Mouse (Mus musculus) CD4-positive helper T cell, adult 2 months (primary cell): ENCODE measurements around the gene Metrn.
A peak's percentile ranks its signal among the peaks of the same experiment; 100 is the strongest.

ENCODE experiments used
- DNase-seq: peaks from one replicate; pipeline ENCODE4 v3.0.0-alpha.2; 2012; ENCODE audit warnings: low read depth, missing footprints, low spot score

The Metrn gene

GRCm38 (mm10) chr17:25796951-25797369, at the start of gene Metrn:
TSS of gene Metrn (minus strand) at chr17:25797136.
- DNase-seq: peak; percentile 84

- peak; percentile 96 for DNase-seq
These were observed 47.5 kb upstream of the Metrn start, which contains the start of gene Rhot2 for GRCm38 (mm10) chr17:25844396-25844901. TSS of gene Rhot2 (minus strand) at chr17:25844851.

DNA sequence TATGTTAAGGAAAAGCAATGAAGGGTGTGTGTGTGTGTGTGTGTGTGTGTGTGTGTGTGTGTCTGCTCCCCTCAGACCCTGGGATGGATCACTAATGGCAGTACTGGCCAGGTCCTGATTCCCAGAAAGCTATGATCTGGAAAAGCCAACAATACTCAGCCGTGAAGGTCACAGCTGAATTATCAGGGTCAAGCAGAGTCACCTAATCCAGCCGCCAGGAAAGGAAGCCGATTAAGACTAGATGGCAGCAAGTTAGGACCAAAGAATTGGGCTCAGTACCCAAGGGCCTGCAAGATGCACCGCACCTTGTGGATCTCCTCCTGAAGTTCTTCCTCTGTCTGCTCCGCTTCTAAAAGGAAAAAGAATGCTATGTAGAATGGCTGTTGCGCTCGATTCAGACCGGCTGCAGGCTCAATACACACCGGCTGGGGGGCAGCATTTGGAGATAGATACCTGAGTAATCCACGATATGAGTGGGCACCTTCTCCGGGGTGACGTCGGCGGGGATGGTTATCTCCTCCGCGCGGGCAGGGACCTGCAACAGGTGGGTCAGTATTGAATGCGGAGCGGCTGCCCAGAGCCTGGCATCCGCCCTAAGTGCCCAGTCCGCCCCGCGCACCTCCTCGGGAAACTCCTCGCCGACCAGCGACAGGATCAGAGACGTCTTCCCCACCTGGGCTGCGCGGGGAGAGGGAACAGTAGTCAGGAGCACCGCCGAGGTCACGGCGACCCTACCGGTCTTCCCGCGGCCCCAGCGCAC, 46.9 kb upstream of the Metrn start:
- no peak for DNase-seq

GRCm38 (mm10) chr17:25843122-25843521, 46.2 kb upstream of the Metrn start:
- no peak for DNase-seq

DNA sequence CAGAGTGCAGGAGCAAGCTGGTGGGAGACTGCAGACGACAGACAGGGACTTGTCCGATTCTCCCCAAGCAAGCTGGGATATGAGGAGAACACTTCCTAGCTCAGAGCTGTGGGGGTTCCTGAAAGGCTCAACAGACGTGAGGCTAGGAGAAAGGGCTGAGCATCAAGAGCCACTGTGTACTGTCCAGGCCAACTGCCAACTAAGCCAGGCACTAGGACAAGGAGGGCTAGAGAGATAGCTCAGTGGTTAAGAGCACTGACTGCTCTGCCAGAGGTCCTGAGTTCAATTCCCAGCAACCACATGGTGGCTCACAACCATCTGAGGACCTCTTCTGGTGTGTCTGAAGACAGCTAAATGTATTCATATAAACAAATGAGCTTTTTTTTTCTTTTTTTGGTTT, 45.6 kb upstream of the Metrn start:
- DNase-seq: no peak

DNA sequence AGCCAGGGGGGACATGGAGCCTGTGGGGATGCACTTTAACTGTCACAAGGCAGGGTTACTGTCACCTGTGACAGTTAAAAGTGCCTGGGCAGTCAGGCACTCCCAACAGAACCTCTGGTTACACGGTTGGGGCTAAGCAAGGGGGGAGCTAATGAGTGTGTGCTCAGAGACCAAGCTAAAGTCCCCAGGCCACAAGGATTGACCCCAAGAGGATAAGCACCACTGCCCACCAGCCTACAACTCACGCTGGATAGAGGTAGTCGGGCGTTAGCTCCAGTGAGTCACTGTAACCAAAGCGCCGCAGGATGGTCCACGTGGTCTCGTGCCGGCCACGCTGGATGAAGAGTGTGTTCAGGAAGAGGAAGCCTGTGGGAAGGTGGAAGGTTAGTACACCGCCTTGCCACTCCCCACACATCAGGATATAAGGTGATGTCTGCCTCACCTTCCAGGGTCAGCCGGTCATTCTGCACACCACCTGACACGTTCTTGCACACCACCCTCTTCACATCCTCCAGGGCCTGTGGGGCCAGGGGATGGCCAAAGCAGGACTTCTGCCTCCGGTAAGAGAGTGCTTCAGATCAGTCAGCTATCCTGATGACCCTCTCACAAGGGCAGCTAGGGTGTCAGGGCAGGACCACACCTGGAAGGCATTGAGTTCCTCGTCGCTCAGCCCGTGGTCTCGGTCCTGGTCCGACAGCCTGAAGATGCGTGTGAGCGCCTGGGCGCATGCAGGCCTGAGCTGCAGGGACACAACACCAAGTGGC, 44.4 kb upstream of the Metrn start, which contains the start of gene Gm20683:
Gm20683 (minus strand) TSS at position 647 of the 764 bp plus-strand sequence.
- no peak for DNase-seq

GRCm38 (mm10) chr17:25840519-25840918, 43.6 kb upstream of the Metrn start:
- no peak for DNase-seq

- no peak for DNase-seq
These were observed 42.7 kb upstream of the Metrn start for GRCm38 (mm10) chr17:25839455-25840235.

DNA sequence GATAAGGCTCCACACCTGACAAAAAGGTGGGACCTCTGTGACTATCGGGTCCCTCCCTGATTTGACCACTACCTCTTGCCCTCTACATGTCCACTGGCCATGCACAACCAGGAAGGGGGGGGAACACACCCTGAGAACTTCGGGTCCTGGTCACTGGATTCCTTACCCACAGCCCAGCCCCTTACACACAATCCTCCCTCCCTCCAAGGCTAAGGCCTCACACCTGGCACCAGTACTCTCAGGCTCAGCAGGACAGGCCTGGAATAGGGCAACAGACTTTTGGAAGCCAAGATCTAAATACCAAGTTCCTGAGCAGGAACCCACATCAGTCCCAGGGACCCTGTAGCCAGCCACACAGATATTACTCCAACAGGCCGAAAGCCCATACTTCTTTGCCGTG, 42.0 kb upstream of the Metrn start:
- no peak for DNase-seq

GRCm38 (mm10) chr17:25837533-25837932, 40.6 kb upstream of the Metrn start:
- peak; percentile 40 for DNase-seq

DNA sequence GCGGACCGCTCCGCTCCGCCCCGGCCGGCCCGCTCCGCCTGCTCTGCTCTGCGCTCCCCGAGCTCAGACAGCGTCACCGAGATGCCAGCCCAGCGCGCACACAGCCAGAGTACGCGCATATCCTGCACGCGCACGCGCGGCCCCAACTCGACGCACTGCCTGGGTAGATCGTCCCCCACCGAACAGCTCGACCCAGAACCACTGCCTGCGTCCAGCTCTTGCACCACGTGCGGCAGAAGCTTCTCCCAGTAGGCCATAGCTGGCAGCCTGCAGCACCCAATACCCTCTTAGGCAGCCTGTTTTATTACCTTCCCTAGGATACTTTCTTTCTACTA, 40.1 kb upstream of the Metrn start, which contains the start of gene Rhbdl1:
Rhbdl1 (minus strand) TSS at position 220 of the 335 bp plus-strand sequence.
- peak; percentile 57 for DNase-seq

DNA sequence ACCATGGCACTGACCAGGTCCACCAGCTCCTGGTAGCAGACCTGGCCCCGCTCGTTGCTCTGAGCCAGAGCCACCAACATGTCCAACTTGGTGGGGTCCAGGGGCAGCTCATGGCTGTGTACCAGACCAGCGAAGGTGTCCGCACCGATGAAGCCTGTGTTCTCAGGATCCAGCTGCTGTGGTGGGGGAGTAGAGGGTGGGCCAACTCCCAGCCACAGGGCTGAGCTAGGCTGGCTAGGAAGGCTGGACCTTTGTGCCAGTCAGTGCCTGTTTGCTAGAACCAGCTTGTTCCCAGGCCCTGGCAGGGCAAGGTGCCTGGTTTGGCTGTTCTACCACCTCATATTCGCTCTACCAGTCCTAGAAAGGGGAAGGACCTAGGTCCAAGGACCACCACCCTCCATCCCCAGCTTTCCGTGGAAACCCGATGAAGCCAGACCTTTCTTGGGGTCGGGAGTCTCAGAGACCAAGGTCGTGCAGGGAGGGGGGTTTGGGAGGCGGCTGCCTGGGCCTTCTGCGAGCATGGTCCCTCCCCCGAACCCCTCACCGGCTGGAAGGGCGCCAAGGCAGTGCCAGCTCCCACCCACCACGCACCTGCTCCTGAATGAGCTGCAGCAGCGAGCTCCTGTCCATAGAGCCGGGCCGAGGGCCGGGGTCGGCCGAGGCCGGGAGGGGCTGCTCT, 39.6 kb upstream of the Metrn start:
- DNase-seq: no peak

DNA sequence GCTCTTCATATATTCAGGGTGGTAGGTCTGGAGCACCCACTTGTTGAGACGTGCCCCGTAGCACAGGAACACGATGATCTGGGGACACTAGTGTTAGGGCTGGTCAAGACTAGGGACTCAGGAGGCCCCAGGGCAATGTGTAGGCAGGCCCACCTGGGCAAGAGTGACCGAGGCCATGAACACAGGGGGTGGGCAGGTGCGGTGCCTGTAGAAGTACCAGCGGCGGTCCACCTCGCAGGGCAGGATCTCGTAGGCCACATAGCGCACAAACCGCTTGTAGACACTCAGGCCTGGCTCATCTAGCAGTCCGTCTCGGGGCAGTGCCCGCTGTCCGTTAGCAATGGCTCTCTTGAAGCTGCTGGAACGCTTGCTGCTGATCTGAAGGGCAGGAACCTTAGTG, 38.9 kb upstream of the Metrn start:
- DNase-seq: no peak

- no peak for DNase-seq
These were observed 38.4 kb upstream of the Metrn start for GRCm38 (mm10) chr17:25835301-25835700.

DNA sequence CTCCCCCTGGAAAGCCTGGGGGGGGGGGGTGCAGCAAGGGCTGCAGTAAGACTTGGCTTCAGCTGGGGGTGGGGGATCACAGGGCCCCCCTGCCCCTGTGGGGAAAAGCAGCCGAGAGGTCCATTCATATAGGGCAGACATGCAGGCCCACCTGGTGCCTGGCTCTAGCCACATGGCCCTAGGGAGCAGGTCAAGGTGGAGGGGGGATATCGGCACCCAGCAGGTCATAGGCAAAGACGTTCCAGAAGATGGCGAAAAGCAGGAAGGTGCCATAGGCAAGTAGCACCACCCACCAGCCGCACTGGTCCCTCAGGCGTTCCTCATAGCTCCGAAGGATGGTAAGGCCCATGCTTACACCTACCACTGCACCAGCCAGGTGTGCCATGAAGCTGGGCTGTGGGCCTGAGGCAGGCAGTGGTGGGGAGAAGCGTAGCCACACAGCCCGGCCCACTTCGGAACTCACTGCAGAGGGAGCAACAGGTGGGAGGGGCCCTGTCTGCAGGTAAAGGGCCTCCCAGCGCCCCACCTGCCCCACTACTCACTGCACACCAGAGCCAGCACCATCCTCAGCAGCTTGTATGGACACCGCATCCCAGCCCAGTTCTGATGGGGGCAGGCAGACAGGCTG, 37.8 kb upstream of the Metrn start:
- no peak for DNase-seq

DNA sequence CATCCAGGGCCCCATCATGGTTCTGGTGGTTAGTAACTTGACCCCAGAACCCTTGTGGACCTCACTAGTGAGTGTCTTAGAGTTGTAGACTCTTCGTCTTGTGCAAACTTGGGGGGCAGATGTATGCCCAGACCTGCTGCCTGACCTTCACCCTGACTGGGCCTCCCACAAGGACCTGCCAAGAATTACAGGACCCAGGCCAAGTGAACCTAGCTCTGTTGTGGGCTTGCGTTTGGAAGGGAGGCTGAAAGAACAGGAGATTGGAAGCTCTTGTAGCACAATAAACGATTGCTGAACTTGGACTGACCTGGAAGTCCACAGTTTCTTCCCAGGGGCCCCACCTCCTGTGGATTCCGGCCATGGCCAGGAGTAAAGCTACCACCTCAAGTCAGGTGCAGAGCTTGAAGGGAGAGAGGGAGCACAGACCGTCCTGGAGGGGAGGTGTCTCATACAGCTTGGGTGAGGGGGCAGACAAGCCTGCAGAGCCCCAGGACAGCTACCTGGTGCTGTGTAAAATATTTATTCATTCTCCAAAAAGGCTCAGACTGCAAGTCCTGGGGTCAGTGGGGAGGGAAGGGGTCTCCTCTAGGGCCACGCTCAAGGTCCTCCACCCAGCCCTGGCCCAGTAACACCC, 37.1 kb upstream of the Metrn start:
- no peak for DNase-seq

DNA sequence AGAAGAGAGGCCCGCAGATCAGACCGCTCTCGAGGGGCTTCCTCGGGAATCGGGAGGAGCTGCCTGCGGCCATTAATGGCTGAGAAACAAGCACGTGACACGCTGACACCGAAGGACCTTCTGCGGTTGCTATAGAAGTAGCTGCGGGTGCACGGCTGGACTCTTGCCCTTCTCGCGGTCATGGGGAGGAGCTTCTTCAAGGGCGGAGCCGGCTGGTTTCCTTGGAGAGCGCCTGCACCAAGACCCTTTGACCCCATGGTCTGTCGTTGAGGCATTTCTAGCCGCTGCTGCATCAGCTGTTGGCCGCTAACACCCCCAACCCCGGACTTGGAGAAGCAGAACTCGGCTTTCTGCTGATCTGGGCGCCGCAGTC, 36.3 kb upstream of the Metrn start, which contains the start of gene Stub1:
Stub1 (minus strand) TSS at position 114 of the 373 bp plus-strand sequence.
- no peak for DNase-seq

DNA sequence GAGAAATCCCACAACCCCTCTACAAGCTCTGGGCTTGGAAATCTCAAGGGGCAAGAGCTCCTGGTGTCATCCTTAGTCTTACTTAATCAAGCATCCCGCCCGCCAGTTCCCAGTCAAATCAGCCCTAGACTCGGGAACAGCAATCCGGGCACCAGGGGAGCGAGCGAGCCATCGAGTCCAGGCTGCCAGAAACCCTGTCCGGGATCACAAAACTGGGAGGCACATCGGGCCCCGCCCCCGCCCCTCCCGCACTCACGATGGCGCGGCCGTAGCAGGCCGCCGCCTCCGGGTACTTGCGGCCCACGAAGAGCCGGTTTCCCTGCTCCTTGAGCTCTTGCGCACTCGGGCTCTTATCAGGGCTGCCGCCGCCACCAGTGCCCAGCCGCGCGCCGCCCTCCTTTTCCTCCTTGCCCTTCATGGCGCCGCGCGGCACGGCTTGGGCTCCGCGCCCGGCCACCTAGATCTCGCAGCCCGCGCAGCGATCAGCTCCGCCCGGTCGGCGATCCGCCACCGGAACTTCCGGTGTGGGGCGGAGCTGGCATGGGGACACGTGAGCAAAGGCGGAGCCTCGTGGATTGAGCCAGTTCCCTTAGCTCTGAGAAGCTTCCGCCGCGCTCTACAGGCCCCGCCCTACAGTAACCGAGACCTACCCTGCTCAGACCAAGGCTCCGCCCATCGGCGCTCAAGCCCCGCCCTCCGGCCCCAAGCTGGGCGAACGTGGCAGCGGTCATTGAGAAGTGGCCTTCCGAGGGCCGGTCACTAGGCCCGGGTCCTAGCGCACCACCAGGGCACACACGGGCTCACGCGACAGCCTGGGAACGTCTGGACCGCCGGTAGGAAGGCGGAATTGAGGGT, 35.7 kb upstream of the Metrn start:
- DNase-seq: peak; percentile 98
